Mouse (Mus musculus) olfactory bulb, adult 2 months (tissue): ENCODE results near the gene Stpg1.

Experiments
- CTCF ChIP-seq: fragments of 200-500 bp; IDR thresholded peaks from 2 replicates; pipeline ENCODE4 v1.5.1; 2012; ENCODE audit warnings: low read depth, mild to moderate bottlenecking, low read length, moderate library complexity; ENCODE audit not compliant: insufficient read depth
- POLR2A ChIP-seq: fragments of 200-500 bp; IDR thresholded peaks from 2 replicates; pipeline ENCODE4 v1.6.1; 2012; ENCODE audit warnings: mild to moderate bottlenecking, low read depth, low read length, moderate library complexity; ENCODE audit not compliant: insufficient read depth

- TF ChIP-seq POLR2A, result peak; percentile 32; the same call in 1 of the 2 replicates
- peak; percentile 60; the same call in 1 of the 2 replicates for TF ChIP-seq CTCF
Observed at GRCm38 (mm10) chr4:135494521-135495396, at the start of gene Stpg1, which contains the start of gene Nipal3.
